Mouse (Mus musculus): ENCODE results near the gene Radil. TPM values are rescaled to one million over a fixed set of nuclear protein-coding genes. Genes with fewer than 3 reads are reported as not detected.

Radil gene
- polyA plus RNA-seq, 1 experiment from 2014 or later: 6.7 TPM

DNA sequence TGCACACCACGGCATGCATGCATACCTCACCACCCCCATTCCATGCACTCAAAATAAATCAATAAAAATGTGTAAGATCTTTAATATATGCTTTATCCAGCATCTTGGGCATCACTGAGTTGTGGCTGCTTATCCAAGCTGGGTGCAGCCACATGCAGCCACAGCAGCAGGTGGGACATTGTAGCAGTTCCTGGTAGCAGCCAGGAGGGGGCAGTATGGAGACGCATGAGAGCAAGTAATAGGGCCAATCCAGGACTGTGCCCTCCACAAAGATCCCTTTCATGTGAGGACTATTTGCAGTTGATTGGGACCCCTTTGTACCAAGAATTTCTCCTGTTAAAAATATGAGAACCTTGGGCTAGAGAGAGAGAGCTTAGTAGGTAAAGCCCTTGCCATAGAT, 68.4 kb downstream of the Radil start:
- H3K4me1 ChIP-seq (ENCODE audit: control insufficient read depth, insufficient read depth, low read length): no peaks in the 10 kb centered on the region
- no peak overlapping the region for H3K4me3 ChIP-seq (ENCODE audit: low read depth, low read length)
- WGBS: 64% methylated on average over 2 of the region's 2 CpGs
- ATAC-seq (ENCODE audit: insufficient read depth, low FRiP score, low TSS enrichment): no peak
- DNase-seq (ENCODE audit: low spot score): no peak
- no peaks in the 10 kb centered on the region for H3K36me3 ChIP-seq (ENCODE audit: control insufficient read depth, insufficient read depth, low read length)
- H3K27me3 ChIP-seq (ENCODE audit: control insufficient read depth, insufficient read depth, low read length): no peaks in the 10 kb centered on the region
- H3K9me3 ChIP-seq (ENCODE audit: control insufficient read depth, low read length): no peaks in the 10 kb centered on the region
- no peak overlapping the region for H3K27ac ChIP-seq (ENCODE audit: low read depth, low read length)
- no peak overlapping the region for H3K4me2 ChIP-seq (ENCODE audit: low read depth)
- no peak overlapping the region for H3K9ac ChIP-seq (ENCODE audit: low read length)

GRCm38 (mm10) chr5:142478829-142479435, 72.0 kb downstream of the Radil start:
- WGBS: 34% methylated on average over 17 of the region's 17 CpGs
- Histone ChIP-seq H3K4me2 (ENCODE audit: low read depth) (no peak overlapping the region), H3K27ac (ENCODE audit: low read depth, low read length) (no peak overlapping the region)

GRCm38 (mm10) chr5:142477866-142478615, 72.9 kb downstream of the Radil start:
- Histone ChIP-seq H3K9me3 (ENCODE audit: control insufficient read depth, low read length) (no peaks in the 10 kb centered on the region), H3K4me3 (ENCODE audit: low read depth, low read length) (no peak overlapping the region), H3K9ac (ENCODE audit: low read length) (no peak overlapping the region), H3K4me2 (ENCODE audit: low read depth) (no peak overlapping the region), H3K27ac (ENCODE audit: low read depth, low read length) (no peak overlapping the region), H3K36me3 (ENCODE audit: control insufficient read depth, insufficient read depth, low read length) (no peaks in the 10 kb centered on the region), H3K27me3 (ENCODE audit: control insufficient read depth, insufficient read depth, low read length) (no peaks in the 10 kb centered on the region), H3K4me1 (ENCODE audit: control insufficient read depth, insufficient read depth, low read length) (no peaks in the 10 kb centered on the region)
- 94% methylated on average over 5 of the region's 5 CpGs for WGBS
- no peak for DNase-seq (ENCODE audit: low spot score)
- no peak for ATAC-seq (ENCODE audit: insufficient read depth, low FRiP score, low TSS enrichment)

More at GRCm38 (mm10) chr5:142478829-142479435, 72.0 kb downstream of the Radil start:
- ATAC-seq (ENCODE audit: insufficient read depth, low FRiP score, low TSS enrichment) (peak; percentile 67; the same call in 1 of the 2 replicates), DNase-seq (ENCODE audit: low spot score) (peak; percentile 87)
- H3K9ac ChIP-seq (ENCODE audit: low read length): no peak overlapping the region
- no peaks in the 10 kb centered on the region for H3K27me3 ChIP-seq (ENCODE audit: control insufficient read depth, insufficient read depth, low read length)
- no peak overlapping the region for H3K4me3 ChIP-seq (ENCODE audit: low read depth, low read length)
- no peaks in the 10 kb centered on the region for H3K4me1 ChIP-seq (ENCODE audit: control insufficient read depth, insufficient read depth, low read length)
- no peaks in the 10 kb centered on the region for H3K9me3 ChIP-seq (ENCODE audit: control insufficient read depth, low read length)
- H3K36me3 ChIP-seq (ENCODE audit: control insufficient read depth, insufficient read depth, low read length): no peaks in the 10 kb centered on the region

- Histone ChIP-seq H3K4me3 (ENCODE audit: low read depth, low read length) (no peak overlapping the region), H3K36me3 (ENCODE audit: control insufficient read depth, insufficient read depth, low read length) (no peaks in the 10 kb centered on the region), H3K4me1 (ENCODE audit: control insufficient read depth, insufficient read depth, low read length) (no peaks in the 10 kb centered on the region), H3K4me2 (ENCODE audit: low read depth) (no peak overlapping the region), H3K9me3 (ENCODE audit: control insufficient read depth, low read length) (no peaks in the 10 kb centered on the region), H3K27me3 (ENCODE audit: control insufficient read depth, insufficient read depth, low read length) (no peaks in the 10 kb centered on the region), H3K27ac (ENCODE audit: low read depth, low read length) (no peak overlapping the region), H3K9ac (ENCODE audit: low read length) (no peak overlapping the region)
- DNase-seq (ENCODE audit: low spot score): no peak
- no peak for ATAC-seq (ENCODE audit: insufficient read depth, low FRiP score, low TSS enrichment)
- WGBS: 93% methylated on average over 12 of the region's 12 CpGs
These were observed 73.6 kb downstream of the Radil start for GRCm38 (mm10) chr5:142477346-142477745.

DNA sequence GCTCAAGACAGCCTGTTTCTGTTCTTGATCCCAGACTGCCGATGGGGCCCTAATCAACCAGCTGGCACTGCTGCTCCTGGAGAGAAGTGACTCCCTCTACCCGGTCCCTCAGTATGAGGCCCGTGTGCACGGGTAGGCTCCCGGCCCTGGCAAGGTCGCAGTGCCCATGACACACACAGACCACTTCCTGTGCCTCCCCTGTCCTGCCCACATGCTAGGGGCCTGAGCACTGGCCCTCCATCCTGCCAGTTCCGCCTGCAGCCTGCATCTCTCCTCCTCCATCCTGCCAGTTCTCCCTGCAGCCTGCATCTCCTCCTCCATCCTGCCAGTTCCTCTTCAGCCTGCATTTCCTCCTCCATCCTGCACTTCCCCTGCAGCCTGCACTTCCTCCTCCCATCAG, 75.2 kb downstream of the Radil start:
- 88% methylated on average over 6 of the region's 7 CpGs for WGBS
- ATAC-seq (ENCODE audit: insufficient read depth, low FRiP score, low TSS enrichment): no peak
- H3K27ac ChIP-seq (ENCODE audit: low read depth, low read length): no peak overlapping the region
- no peaks in the 10 kb centered on the region for H3K4me1 ChIP-seq (ENCODE audit: control insufficient read depth, insufficient read depth, low read length)
- no peaks in the 10 kb centered on the region for H3K27me3 ChIP-seq (ENCODE audit: control insufficient read depth, insufficient read depth, low read length)
- H3K9me3 ChIP-seq (ENCODE audit: control insufficient read depth, low read length): no peaks in the 10 kb centered on the region
- no peak overlapping the region for H3K4me2 ChIP-seq (ENCODE audit: low read depth)
- DNase-seq (ENCODE audit: low spot score): no peak
- H3K4me3 ChIP-seq (ENCODE audit: low read depth, low read length): no peak overlapping the region
- no peaks in the 10 kb centered on the region for H3K36me3 ChIP-seq (ENCODE audit: control insufficient read depth, insufficient read depth, low read length)
- H3K9ac ChIP-seq (ENCODE audit: low read length): no peak overlapping the region

GRCm38 (mm10) chr5:142473696-142474095, 77.2 kb downstream of the Radil start:
- Histone ChIP-seq H3K27me3 (ENCODE audit: control insufficient read depth, insufficient read depth, low read length) (no peaks in the 10 kb centered on the region), H3K27ac (ENCODE audit: low read depth, low read length) (no peak overlapping the region), H3K36me3 (ENCODE audit: control insufficient read depth, insufficient read depth, low read length) (peaks cover 6% of the 10 kb centered on the region), H3K4me3 (ENCODE audit: low read depth, low read length) (no peak overlapping the region), H3K4me2 (ENCODE audit: low read depth) (no peak overlapping the region), H3K9me3 (ENCODE audit: control insufficient read depth, low read length) (no peaks in the 10 kb centered on the region), H3K9ac (ENCODE audit: low read length) (no peak overlapping the region), H3K4me1 (ENCODE audit: control insufficient read depth, insufficient read depth, low read length) (no peaks in the 10 kb centered on the region)
- DNase-seq (ENCODE audit: low spot score): peak; percentile 41
- no peak for ATAC-seq (ENCODE audit: insufficient read depth, low FRiP score, low TSS enrichment)
- 52% methylated on average over 10 of the region's 10 CpGs for WGBS

- H3K27ac ChIP-seq (ENCODE audit: low read depth, low read length): no peak overlapping the region
- no peaks in the 10 kb centered on the region for H3K27me3 ChIP-seq (ENCODE audit: control insufficient read depth, insufficient read depth, low read length)
- peaks cover 2% of the 10 kb centered on the region for H3K4me1 ChIP-seq (ENCODE audit: control insufficient read depth, insufficient read depth, low read length)
- no peak overlapping the region for H3K4me2 ChIP-seq (ENCODE audit: low read depth)
- no peaks in the 10 kb centered on the region for H3K9me3 ChIP-seq (ENCODE audit: control insufficient read depth, low read length)
- no peak for ATAC-seq (ENCODE audit: insufficient read depth, low FRiP score, low TSS enrichment)
- WGBS: 90% methylated on average over 11 of the region's 11 CpGs
- no peak overlapping the region for H3K4me3 ChIP-seq (ENCODE audit: low read depth, low read length)
- H3K36me3 ChIP-seq (ENCODE audit: control insufficient read depth, insufficient read depth, low read length): peaks cover 8% of the 10 kb centered on the region
- DNase-seq (ENCODE audit: low spot score): no peak
- H3K9ac ChIP-seq (ENCODE audit: low read length): no peak overlapping the region
These were observed 81.1 kb downstream of the Radil start for GRCm38 (mm10) chr5:142469796-142470195.

DNA sequence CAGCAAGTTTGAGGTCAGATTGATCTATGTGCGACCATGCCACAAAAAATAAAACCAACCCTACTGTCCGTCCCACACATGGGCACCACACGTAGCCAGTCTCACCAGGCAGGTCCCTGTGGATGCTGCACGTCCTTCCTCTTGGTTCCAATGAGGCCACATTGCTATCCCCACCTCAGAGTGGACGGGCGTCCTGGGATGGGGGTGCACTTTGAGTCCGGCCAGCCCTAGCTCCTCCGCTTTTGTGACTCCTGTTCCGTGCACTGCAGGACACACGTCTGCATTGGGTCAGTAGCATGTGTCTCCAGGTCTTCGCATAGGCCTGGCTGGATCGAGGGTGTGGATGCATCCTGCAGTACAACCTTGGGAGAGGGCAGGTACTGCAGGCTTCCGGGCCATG, 82.5 kb downstream of the Radil start:
- no peak overlapping the region for H3K4me3 ChIP-seq (ENCODE audit: low read depth, low read length)
- no peak overlapping the region for H3K27ac ChIP-seq (ENCODE audit: low read depth, low read length)
- H3K27me3 ChIP-seq (ENCODE audit: control insufficient read depth, insufficient read depth, low read length): no peaks in the 10 kb centered on the region
- H3K9me3 ChIP-seq (ENCODE audit: control insufficient read depth, low read length): no peaks in the 10 kb centered on the region
- no peak overlapping the region for H3K4me2 ChIP-seq (ENCODE audit: low read depth)
- DNase-seq (ENCODE audit: low spot score): no peak
- 91% methylated on average over 13 of the region's 13 CpGs for WGBS
- no peak overlapping the region for H3K9ac ChIP-seq (ENCODE audit: low read length)
- H3K36me3 ChIP-seq (ENCODE audit: control insufficient read depth, insufficient read depth, low read length): peaks cover 8% of the 10 kb centered on the region
- peaks cover 6% of the 10 kb centered on the region for H3K4me1 ChIP-seq (ENCODE audit: control insufficient read depth, insufficient read depth, low read length)
- no peak for ATAC-seq (ENCODE audit: insufficient read depth, low FRiP score, low TSS enrichment)
